Mouse (Mus musculus): ENCODE results near the gene Vasn. TPM values are rescaled to one million over a fixed set of nuclear protein-coding genes. Genes with fewer than 3 reads are reported as not detected.

Gene Vasn
- total and polyA plus RNA-seq, 3 experiments = 2.0 to 5.0 (median 2.2) TPM

- TF ChIP-seq TBP (conservative IDR thresholded peaks at IDR 0.05; ENCODE audit: low read depth, low read length) (no peak), HCFC1 (IDR thresholded peaks at IDR 0.05; ENCODE audit: low read depth, low read length) (no peak), ZMIZ1 (IDR thresholded peaks at IDR 0.05; ENCODE audit: low read depth, low read length) (no peak), IRF4 (IDR thresholded peaks at IDR 0.05; ENCODE audit: low read depth, low read length) (no peak), MYC (IDR thresholded peaks at IDR 0.05; ENCODE audit: low read depth, low read length) (no peak), KAT2A (IDR thresholded peaks at IDR 0.05; ENCODE audit: insufficient replicate concordance, low read length) (no peak), E2F4 (IDR thresholded peaks at IDR 0.05; ENCODE audit: insufficient replicate concordance, low read depth, low read length) (no peak), MXI1 (IDR thresholded peaks at IDR 0.05; ENCODE audit: low read depth, low read length) (no peak)
Observed at GRCm38 (mm10) chr16:4629950-4630349, 9.8 kb upstream of the Vasn start (continued).

DNA sequence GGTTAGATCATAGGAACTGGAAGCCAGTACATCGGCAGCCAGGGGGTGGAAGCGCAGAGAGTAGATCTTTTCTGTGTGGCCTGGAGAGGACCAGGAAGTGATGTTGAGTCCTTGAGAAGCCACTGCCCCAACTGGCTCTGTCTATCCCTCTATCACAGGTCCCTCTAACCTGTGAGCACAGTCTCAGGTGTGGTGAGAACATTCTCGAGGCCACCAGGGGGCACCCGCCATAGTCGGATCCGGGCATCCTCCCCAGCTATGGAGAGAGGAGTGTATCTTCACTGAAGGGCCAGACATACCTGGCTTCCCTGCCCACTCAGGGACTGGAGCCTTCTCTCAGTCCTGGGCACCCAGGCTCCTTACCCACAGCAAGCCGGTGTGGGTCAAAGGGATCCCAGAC is 7.7 kb upstream of the Vasn start:
- Histone ChIP-seq H3K27me3 (replicated peaks) (no peaks in the 10 kb centered on the region), H3K79me2 (replicated peaks; ENCODE audit: control insufficient read depth, extremely low read depth, insufficient read depth, poor library complexity, severe bottlenecking) (no peaks in the 10 kb centered on the region), H3K36me3 (replicated peaks in 1 of 2; ENCODE audit: control insufficient read depth in 1 of 2, insufficient read depth in 1 of 2, low read length in 1 of 2) (peaks cover 74 to 99% of the 10 kb centered on the region in 2 experiments), H3K4me3 (replicated peaks in 1 of 3; ENCODE audit: low read depth in 2 of 3, low read length in 2 of 3, poor library complexity in 1 of 3) (no peak overlapping the region), H3K4me1 (ENCODE audit: control insufficient read depth in 1 of 2, insufficient read depth in 2 of 2) (peaks cover 2 to 10% of the 10 kb centered on the region in 2 experiments; a peak in 2 of 4 replicates), H3K9me3 (replicated peaks; ENCODE audit: low read length) (no peaks in the 10 kb centered on the region), H3K9ac (ENCODE audit: insufficient read depth, low read depth) (no peak overlapping the region), H3K4me2 (ENCODE audit: insufficient read depth, low read depth, poor library complexity, severe bottlenecking) (no peak overlapping the region), H3K27ac (ENCODE audit: insufficient read depth, low read depth) (no peak overlapping the region)
- DNase-seq (ENCODE audit: extremely low read depth) = no peak
- dilution Hi-C loops (cut with MboI; ENCODE audit: extremely low pct_ligation_motif_present, extremely low pct_unique_long_range_greater_than_20kb, low sequenced_read_pairs) = no loop called here
- TF ChIP-seq RAD21 (IDR thresholded peaks at IDR 0.05; ENCODE audit: low read depth, low read length) (peak; percentile 15), CTCF (conservative IDR thresholded peaks at IDR 0.05 in 1 of 2, IDR thresholded peaks at IDR 0.05 in 1 of 2; ENCODE audit: low read depth in 2 of 2, low read length in 2 of 2) (peak; percentile 15 to 66; a peak in 2 of 4 replicates), SMC3 (IDR thresholded peaks at IDR 0.05; ENCODE audit: low read depth, low read length) (peak; percentile 66), IRF4 (IDR thresholded peaks at IDR 0.05; ENCODE audit: low read depth, low read length) (no peak), HCFC1 (IDR thresholded peaks at IDR 0.05; ENCODE audit: low read depth, low read length) (no peak)
- in situ Hi-C loops (cut with MboI; ENCODE audit: low pct_ligation_motif_present, low pct_unique_long_range_greater_than_20kb, low sequenced_read_pairs) = loop anchor here (5.0 to 25.0 kb wide), 2 partner anchors 40 to 505 kb away; partner anchors contain the start of genes Ppl and Sec14l5

GRCm38 (mm10) chr16:4633661-4634060 is 6.1 kb upstream of the Vasn start:
- Histone ChIP-seq H3K4me3 (replicated peaks in 1 of 3; ENCODE audit: low read depth in 2 of 3, low read length in 2 of 3, poor library complexity in 1 of 3) (no peak overlapping the region), H3K9me3 (replicated peaks; ENCODE audit: low read length) (no peaks in the 10 kb centered on the region), H3K4me2 (ENCODE audit: insufficient read depth, low read depth, poor library complexity, severe bottlenecking) (no peak overlapping the region), H3K27me3 (replicated peaks) (no peaks in the 10 kb centered on the region), H3K36me3 (replicated peaks in 1 of 2; ENCODE audit: control insufficient read depth in 1 of 2, insufficient read depth in 1 of 2, low read length in 1 of 2) (peaks cover 68 to 97% of the 10 kb centered on the region in 2 experiments), H3K79me2 (replicated peaks; ENCODE audit: control insufficient read depth, extremely low read depth, insufficient read depth, poor library complexity, severe bottlenecking) (no peaks in the 10 kb centered on the region), H3K9ac (ENCODE audit: insufficient read depth, low read depth) (no peak overlapping the region), H3K4me1 (ENCODE audit: control insufficient read depth in 1 of 2, insufficient read depth in 2 of 2) (peaks cover 0 to 7% of the 10 kb centered on the region in 2 experiments; a peak in 2 of 4 replicates), H3K27ac (ENCODE audit: insufficient read depth, low read depth) (no peak overlapping the region)
- DNase-seq (ENCODE audit: extremely low read depth) = no peak
- in situ Hi-C loops (cut with MboI; ENCODE audit: low pct_ligation_motif_present, low pct_unique_long_range_greater_than_20kb, low sequenced_read_pairs) = loop anchor here (5.0 to 25.0 kb wide), 2 partner anchors 39 to 504 kb away; partner anchors contain the start of genes Ppl and Sec14l5
- TF ChIP-seq TBP (conservative IDR thresholded peaks at IDR 0.05; ENCODE audit: low read depth, low read length) (no peak), EP300 (IDR thresholded peaks at IDR 0.05; ENCODE audit: low read length) (no peak), ZC3H11A (IDR thresholded peaks at IDR 0.05; ENCODE audit: low read depth, low read length) (no peak)
- dilution Hi-C loops (cut with MboI; ENCODE audit: extremely low pct_ligation_motif_present, extremely low pct_unique_long_range_greater_than_20kb, low sequenced_read_pairs) = no loop called here

All from CH12.LX (cell line).